Mouse (Mus musculus): Measurements from ENCODE around the gene Ttc9c.

DNA sequence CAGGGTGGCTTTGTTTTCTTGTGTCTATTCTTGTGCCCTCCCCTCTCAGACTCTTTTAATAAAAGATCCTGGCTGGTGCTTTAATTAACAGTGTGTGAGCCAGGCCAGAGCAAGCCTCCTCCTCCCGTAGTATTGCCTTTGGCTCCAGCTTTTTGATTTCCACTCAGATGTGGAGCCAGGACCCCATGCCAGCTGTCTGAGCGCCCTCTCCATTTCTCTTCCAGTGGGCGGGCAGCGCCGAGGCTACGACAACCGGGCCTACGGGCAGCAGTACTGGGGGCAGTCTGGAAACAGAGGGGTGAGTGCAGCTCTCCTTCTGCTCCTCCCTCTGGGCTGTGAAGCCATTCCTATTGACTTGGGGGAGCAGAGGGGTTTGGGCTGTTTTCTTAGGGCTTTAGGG lies 11.5 kb upstream of the Ttc9c start:
- TF ChIP-seq GATA1 (IDR thresholded peaks at IDR 0.05; ENCODE audit: low read length) (no peak), TAL1 (IDR thresholded peaks at IDR 0.05; ENCODE audit: low read length) (no peak)

Data from erythroblast, embryonic 14.5 days (primary cell).